Mouse (Mus musculus): ENCODE measurements around the gene Trim34b.

GRCm38 (mm10) chr7:104291638-104292400 lies 37.5 kb upstream of the Trim34b start:
- no peak for TF ChIP-seq POLR2A (IDR thresholded peaks at IDR 0.05; ENCODE audit: insufficient read length, low read depth)
- no peak for TF ChIP-seq MYOD1 (IDR thresholded peaks at IDR 0.05; ENCODE audit: control insufficient read depth in 1 of 3, insufficient read length in 2 of 3, low read depth in 2 of 3)
- TF ChIP-seq TCF12 (IDR thresholded peaks at IDR 0.05; ENCODE audit: insufficient read depth, poor library complexity, severe bottlenecking), result no peak
- no peak for TF ChIP-seq E2F4 (IDR thresholded peaks at IDR 0.05; ENCODE audit: insufficient read depth)
- no peak for TF ChIP-seq POLR2AphosphoS2 (IDR thresholded peaks at IDR 0.05; ENCODE audit: insufficient read length, low read depth)
- TF ChIP-seq REST (IDR thresholded peaks at IDR 0.05; ENCODE audit: insufficient read depth, insufficient read length), result no peak
- no peak for TF ChIP-seq USF1 (IDR thresholded peaks at IDR 0.05; ENCODE audit: low read depth)
